Mouse (Mus musculus) left cerebral cortex, adult 11 months (tissue): ENCODE results near the gene Myrip.

Experiments
- DNase-seq: peaks from one replicate; pipeline ENCODE4 v3.0.0; 2022; ENCODE audit warnings: low spot score

The Myrip gene

DNA sequence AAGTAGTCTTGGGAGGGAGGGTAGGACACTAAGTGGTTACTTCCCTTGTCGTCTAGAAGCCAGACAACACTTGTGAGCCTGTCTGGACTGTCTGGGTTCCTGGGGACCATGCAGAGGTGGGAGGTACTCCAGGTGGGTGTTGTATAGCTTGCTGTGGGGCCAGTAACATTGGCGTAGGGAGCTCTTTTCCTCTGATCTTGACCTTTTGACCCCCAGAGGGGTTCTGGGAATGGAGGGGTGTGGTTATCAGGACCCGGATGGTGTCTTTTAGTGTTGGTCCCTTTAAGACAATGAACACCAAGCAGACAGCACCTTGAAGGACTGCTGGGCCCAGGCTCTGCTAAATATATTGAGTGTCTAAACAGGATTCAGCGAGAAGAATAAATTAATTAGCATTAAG, 36.9 kb downstream of the Myrip start:
- no peak for DNase-seq

- DNase-seq = no peak
Observed at GRCm38 (mm10) chr9:120339975-120340695, 38.8 kb downstream of the Myrip start.

- DNase-seq = no peak
Observed at GRCm38 (mm10) chr9:120343123-120343790, 41.9 kb downstream of the Myrip start.

DNA sequence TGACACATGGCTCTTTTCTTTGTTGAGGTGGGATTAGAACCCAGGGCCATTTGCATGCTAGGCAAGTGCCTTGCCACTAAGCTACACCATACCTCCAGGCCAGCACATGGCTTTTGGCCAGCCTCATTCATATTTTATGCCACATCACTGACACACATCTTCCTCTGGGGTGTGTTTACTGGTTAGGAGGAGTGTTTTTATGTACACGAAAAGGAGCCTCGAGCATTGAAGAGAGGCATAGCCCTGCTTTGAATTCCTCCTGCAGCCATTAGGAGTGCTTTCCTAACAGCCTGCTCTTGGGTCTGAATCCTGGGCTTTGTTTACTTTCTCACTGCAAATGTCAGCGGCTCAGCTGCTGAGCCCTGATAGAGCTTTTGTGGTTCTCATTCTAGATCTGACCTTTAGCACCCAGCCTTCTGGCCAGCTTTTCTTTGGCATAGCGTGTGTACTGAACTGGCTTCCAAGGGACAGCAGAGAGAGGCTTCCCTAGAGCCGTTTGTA, 44.4 kb downstream of the Myrip start:
- no peak for DNase-seq

GRCm38 (mm10) chr9:120349145-120349544, 47.8 kb downstream of the Myrip start:
- DNase-seq = peak; percentile 67

DNA sequence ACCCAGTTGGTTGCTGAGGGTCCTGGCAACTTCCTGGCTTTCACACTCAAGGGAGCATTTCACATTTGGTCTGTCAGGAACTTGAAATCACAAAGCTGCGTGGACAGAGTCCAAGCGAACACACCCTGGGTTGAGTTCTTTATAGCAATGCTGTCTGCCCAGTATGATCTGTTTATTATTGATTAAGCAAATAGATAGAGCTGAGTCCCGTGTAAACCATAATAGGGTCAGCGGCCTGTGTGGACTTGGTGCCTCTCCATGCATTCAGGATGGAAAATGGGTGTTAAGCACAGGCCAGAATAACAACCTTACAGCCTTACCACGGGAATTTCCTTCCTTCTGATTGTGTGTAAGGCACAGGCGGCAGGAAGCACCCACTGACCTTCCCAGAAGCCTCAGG, 49.0 kb downstream of the Myrip start:
- DNase-seq = no peak

DNA sequence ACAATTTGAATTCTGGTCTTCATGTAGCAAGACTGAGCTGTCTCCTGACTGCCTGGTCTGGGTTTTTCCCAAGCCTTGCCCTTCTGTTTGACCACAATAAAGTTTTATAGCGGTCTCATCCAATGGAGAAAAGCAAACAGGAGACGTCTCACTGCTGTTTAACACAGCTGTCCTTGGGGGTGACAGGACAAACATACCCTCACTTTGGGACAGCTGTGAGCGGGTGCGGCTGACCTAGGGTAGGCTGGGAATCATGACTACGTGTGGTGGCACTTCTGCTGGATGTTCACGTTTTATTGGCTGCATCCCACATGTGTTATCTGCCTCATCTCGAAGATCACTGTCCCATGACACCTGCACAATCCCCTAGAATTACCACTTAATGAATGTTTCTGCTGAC, 49.7 kb downstream of the Myrip start:
- DNase-seq = no peak

GRCm38 (mm10) chr9:120351474-120351873, 50.2 kb downstream of the Myrip start:
- no peak for DNase-seq

DNA sequence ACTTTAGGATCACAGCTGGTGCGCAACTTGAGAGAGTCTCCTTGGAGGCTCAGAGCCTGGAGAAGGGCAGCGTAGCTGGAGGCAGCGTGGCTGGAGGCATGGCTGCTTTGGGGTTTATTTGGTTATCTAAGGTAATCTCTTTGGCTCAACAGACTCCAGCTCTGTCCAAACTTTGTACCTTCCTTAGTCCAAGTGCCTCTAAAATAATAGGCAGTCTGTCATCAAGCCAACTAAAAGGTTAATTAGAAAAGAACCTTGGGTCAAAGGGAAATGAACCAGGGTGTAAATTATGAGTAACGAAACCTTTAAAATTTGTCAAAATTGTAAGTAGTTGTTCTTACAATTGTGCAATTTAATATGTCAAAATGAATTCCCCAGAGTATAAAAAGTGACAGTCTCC, 51.7 kb downstream of the Myrip start:
- DNase-seq = no peak

GRCm38 (mm10) chr9:120353967-120354366, 52.7 kb downstream of the Myrip start:
- DNase-seq = no peak

DNA sequence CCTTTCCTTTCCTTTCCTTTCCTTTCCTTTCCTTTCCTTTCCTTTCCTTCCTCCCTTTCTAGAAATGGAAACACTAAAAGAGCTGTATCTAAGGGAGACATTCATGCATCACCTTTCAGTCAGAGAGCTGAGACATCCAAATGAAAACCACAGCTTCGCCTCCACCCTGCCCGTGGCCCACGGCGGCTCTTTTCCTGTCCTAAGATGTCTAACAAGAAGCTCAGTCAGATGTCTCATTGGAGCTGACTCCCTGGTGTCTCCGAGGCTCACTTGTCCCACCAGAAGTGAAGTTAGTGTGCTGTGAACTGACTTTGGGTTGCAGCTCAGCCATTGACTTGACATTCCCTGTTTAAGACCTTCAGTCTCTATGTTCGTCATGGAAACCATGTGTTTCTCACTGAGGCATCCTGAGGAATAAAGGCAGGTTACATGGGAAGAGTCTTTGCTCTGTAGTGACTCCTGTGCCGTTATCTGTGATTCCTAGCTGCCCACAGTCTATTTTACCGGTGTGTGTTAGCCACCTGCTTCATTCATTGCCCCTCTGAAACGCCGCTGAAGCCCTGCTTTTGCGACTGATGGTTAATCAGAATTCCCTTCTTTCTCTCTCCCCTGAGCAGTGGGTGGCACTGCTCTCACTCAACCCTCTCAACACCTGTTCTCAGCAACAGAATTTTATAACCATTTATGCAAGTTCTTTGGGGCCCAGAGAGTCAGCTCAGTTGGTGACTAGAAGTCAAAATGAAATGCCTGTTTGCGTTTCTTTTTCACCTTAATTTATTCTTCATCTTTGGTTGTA, 53.4 kb downstream of the Myrip start:
- DNase-seq = no peak

GRCm38 (mm10) chr9:120356490-120356889, 55.2 kb downstream of the Myrip start:
- DNase-seq = no peak

DNA sequence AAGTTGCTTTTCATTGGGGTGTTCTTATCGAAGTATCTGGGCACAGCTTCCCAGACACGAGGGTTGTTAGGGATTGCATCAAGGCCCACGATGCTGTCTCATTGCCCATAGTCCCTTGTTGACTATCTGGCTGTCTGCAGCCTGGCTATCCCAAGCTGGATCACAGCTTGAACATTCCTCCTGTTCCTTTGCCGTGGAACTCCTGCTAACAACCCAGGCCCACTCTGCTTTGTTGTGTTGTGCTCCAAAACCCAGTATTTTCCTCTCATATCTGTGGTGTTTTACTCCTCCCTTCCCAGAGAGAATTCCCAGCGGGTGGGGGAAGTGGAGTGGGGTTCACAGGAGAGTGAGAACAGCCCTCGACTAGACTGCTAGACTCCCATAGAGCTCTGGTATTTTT, 56.7 kb downstream of the Myrip start:
- no peak for DNase-seq

GRCm38 (mm10) chr9:120360397-120361177, 59.3 kb downstream of the Myrip start:
- DNase-seq = peak; percentile 68

GRCm38 (mm10) chr9:120361656-120362055, 60.3 kb downstream of the Myrip start:
- DNase-seq = no peak

DNA sequence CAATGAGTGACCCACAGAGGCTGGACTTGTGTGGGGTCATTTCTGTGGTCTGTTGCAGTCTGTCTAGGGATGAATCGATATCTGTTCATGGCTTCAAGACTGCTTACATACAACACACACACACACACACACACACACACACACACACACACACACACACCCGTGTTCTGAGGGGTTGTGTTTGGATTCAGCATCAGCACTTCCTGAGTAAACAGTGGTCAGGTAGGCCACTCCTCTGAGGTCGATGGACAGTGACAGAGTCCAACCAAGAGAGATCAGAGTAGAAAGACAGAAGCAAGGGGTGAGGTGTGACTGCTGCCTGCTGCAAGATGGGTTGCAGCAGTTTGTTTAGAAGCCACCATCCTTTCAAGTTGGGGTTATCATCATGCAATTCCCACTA, 61.4 kb downstream of the Myrip start:
- DNase-seq = no peak

- no peak for DNase-seq
Observed at GRCm38 (mm10) chr9:120364653-120365283, 63.5 kb downstream of the Myrip start.

DNA sequence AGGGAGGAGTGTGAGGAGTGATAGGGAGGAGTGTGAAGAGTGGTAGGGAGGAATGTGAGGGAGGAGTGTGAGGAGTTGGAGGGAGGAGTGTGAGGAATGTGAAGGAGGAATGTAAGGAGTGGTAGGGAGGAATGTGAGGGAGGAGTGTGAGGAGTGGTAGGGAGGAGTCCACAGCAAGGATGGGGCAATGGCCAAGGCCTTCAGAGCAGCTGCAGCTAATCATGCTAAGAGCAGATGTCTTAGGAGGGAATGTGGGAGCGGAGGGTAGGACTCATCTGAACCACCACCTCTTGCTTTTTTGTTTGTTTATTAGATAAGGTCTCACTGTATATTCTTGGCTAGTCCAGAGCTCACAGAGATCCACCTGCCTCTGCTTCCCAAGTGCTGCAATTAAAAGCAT, 66.2 kb downstream of the Myrip start:
- no peak for DNase-seq

DNA sequence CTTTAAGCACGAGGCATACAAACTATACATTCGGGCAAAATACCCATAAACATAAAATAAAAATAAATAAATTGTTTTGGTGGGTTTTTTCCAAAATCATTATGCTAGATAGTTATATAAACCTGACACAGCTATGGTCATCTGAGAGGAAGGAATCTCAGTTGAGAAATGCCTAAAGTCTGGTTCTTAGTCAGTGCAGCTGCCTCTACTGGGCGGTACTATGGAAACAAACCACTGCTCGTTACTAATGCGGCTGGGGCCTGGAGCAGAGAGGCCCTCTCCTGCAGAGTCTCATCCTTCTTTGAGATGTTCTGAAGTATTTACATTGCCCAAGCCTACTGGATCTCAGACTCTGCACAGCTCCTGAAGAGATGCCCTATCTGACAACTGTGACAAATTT, 70.3 kb downstream of the Myrip start:
- no peak for DNase-seq

DNA sequence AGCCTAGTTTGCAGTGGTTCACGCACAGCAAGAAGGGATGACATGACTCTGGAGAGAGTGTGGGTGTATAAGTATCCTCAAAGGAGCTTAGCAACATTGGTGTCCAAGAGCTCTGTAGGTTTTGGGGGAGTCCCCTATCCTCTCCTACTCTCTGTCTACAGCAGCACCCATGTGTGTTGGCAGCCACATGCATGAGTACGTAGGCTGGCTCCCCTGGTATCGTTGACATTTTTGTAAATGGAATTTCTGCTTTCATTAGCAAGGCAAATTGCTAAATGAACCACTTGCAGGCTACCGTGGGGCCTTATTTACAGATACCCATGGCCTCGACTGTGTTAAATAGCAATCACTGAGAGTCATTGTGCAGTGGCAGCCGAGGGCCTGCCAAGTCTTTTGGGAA, 71.0 kb downstream of the Myrip start:
- DNase-seq = no peak

DNA sequence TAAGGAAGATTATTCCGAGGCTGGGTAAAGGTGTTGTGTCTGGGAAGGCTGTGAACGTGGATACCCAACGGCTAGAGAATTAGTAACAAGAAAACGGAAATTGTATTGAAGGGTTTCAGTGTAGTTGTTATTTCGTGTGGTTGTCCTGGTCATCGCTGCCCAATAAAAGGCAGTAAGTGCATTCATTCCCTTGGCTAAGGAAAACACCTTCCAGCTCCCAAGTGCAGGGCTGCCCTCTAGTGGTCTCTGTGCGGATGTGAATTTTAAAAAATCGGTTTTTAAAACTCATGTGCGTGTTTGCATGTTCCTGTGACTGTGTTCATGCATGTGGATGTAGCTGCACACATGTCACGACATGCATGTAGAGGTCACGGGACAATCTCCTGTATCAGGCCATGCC, 76.4 kb downstream of the Myrip start:
- DNase-seq = no peak

GRCm38 (mm10) chr9:120395188-120395587, 93.9 kb downstream of the Myrip start:
- DNase-seq = no peak
